Mouse (Mus musculus): ENCODE measurements at regions not wholly inside any gene's neighbourhood (a gene's known extent, or its start where the extent isn't known, plus 50 kb on each side); places are given as distances from the start of the nearest gene placed in this dataset.
"Not testable (repeated sequence)": the region's sequence is repeated elsewhere in the genome, so short reads cannot be mapped to it uniquely, and the experiment has no call there.

GRCm38 (mm10) chr11:12913401-12913800 is 448.6 kb upstream of the Cobl start:
- H3K4me1 ChIP-seq (replicated peaks); H3K27me3 ChIP-seq; ATAC-seq (ENCODE audit: low read depth); H3K36me3 ChIP-seq; H3K9me3 ChIP-seq; H3K4me3 ChIP-seq; H3K4me2 ChIP-seq; H3K27ac ChIP-seq (replicated peaks); H3K9ac ChIP-seq: not testable (repeated sequence)
- 36% methylated on average over 6 of the region's 6 CpGs for WGBS

GRCm38 (mm10) chr11:12873712-12874111 is 409.0 kb upstream of the Cobl start:
- H3K9ac ChIP-seq, result no peak overlapping the region

DNA sequence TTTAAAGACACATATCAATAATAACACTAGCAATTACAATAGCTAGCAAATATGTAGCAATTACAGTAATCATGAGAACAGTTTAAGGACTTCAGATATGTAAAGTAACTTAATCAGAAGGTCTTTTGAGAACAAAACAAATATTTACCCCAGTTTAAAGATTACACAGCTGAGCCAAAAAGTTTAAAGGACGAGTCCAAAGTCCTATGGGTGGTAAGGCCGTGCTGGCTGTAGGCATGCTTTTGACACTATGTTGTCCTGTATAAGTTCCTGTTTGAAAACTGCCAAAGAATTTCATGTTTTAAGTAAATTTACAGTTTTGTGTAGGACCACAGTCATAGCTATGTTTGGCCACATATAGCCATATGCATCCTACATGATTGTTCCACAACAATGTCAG is 408.0 kb upstream of the Cobl start:
- Histone ChIP-seq H3K27ac (replicated peaks) (no peak overlapping the region), H3K36me3 (no peaks in the 10 kb centered on the region), H3K4me2 (no peak overlapping the region), H3K9ac (no peak overlapping the region), H3K9me3 (no peaks in the 10 kb centered on the region), H3K4me3 (no peak overlapping the region), H3K27me3 (no peaks in the 10 kb centered on the region), H3K4me1 (replicated peaks) (no peaks in the 10 kb centered on the region)
- no peak for ATAC-seq (ENCODE audit: low read depth)
- 76% methylated on average over 2 of the region's 2 CpGs for WGBS

More at GRCm38 (mm10) chr11:12873712-12874111, 409.0 kb upstream of the Cobl start:
- Histone ChIP-seq H3K9me3 (no peaks in the 10 kb centered on the region), H3K4me2 (no peak overlapping the region), H3K27ac (replicated peaks) (no peak overlapping the region), H3K27me3 (no peaks in the 10 kb centered on the region), H3K36me3 (no peaks in the 10 kb centered on the region), H3K4me3 (no peak overlapping the region), H3K4me1 (replicated peaks) (no peaks in the 10 kb centered on the region)
- 78% methylated on average over 1 of the region's 1 CpGs for WGBS
- no peak for ATAC-seq (ENCODE audit: low read depth)

DNA sequence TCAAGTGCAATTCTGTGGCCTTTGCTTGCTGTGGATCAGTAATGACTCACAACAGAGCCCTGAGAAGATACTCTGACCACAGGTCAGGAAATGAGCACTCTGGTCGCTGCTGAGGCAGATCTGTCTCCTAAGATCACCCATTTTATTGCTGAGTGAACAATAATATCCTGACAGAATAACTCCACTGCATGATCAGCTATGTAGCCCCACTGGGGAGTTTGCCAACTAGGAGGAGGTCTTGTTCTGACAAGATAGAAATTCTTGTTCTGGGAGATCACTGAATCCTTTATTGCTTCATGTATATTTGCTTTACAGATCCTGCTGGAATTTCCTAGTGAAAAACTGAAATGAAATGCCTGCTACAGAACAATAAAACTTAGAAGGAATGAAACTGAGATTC is 407.6 kb upstream of the Cobl start:
- Histone ChIP-seq H3K4me2 (no peak overlapping the region), H3K4me1 (replicated peaks) (no peaks in the 10 kb centered on the region), H3K9me3 (no peaks in the 10 kb centered on the region), H3K4me3 (no peak overlapping the region), H3K27ac (replicated peaks) (no peak overlapping the region), H3K36me3 (no peaks in the 10 kb centered on the region), H3K27me3 (no peaks in the 10 kb centered on the region), H3K9ac (no peak overlapping the region)
- ATAC-seq (ENCODE audit: low read depth), result no peak
- 42% methylated on average over 1 of the region's 1 CpGs for WGBS

DNA sequence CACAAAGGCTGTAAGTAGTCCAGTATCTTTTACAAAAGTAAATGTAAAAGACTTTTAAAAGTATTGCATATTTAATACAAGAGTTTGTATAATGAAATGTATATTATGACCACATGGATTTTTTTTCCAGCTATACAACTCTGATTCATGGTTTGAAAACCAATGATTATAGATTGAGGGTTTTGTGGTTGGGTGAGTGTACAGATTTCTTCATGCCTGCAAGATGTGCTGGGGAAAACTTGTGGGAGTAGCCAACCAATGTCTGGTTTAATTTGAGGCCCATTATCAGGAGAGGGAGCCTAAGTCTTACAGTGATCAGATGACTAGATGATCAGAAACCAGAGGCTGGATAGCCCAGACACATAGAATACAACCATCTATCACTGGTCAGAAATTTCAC is 402.8 kb upstream of the Cobl start:
- Histone ChIP-seq H3K36me3 (no peaks in the 10 kb centered on the region), H3K27me3 (no peaks in the 10 kb centered on the region), H3K9me3 (no peaks in the 10 kb centered on the region), H3K4me3 (no peak overlapping the region), H3K4me2 (no peak overlapping the region), H3K9ac (no peak overlapping the region), H3K27ac (replicated peaks) (no peak overlapping the region), H3K4me1 (replicated peaks) (no peaks in the 10 kb centered on the region)
- no peak for ATAC-seq (ENCODE audit: low read depth)

DNA sequence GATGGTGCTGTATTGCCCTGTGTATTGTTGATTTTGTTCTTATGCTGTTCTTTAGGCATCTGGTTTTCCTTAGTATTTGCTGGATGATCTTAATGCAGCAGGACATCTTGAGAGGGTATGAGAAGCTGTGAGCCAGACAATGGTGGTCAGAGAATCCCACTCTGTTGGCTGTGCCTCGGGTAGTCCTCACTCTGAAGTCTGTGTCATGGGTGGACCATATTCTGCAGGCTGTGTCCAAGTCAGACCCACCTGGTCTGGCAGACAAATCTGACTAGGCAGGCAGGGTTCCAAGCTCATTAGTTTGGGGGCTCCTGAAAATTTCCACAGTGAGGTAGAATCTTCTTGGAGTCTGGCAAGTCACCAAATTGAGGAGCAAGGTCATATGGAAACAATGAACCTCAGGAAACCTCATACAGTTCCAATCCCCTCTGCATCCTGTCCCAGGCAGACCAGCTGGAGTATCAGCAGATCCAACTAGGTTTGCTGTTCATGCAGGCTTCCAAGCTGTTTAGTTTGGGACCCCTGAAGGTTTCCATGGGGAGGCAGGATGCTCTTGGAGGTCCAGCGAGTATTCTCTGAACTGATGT is 400.4 kb upstream of the Cobl start:
- Histone ChIP-seq H3K9me3 (no peaks in the 10 kb centered on the region), H3K36me3 (no peaks in the 10 kb centered on the region), H3K4me3 (no peak overlapping the region), H3K4me2 (no peak overlapping the region), H3K4me1 (replicated peaks) (no peaks in the 10 kb centered on the region), H3K9ac (no peak overlapping the region), H3K27ac (replicated peaks) (no peak overlapping the region), H3K27me3 (no peaks in the 10 kb centered on the region)
- 81% methylated on average over 2 of the region's 2 CpGs for WGBS
- no peak for ATAC-seq (ENCODE audit: low read depth)

- Histone ChIP-seq H3K4me2 (no peak overlapping the region), H3K4me3 (no peak overlapping the region), H3K9me3 (no peaks in the 10 kb centered on the region), H3K27ac (replicated peaks) (no peak overlapping the region), H3K27me3 (no peaks in the 10 kb centered on the region), H3K36me3 (no peaks in the 10 kb centered on the region), H3K4me1 (replicated peaks) (no peaks in the 10 kb centered on the region), H3K9ac (no peak overlapping the region)
- 83% methylated on average over 1 of the region's 1 CpGs for WGBS
- no peak for ATAC-seq (ENCODE audit: low read depth)
Measured at GRCm38 (mm10) chr11:12859344-12859930, 394.7 kb upstream of the Cobl start.

GRCm38 (mm10) chr11:12858274-12858884 is 393.6 kb upstream of the Cobl start:
- Histone ChIP-seq H3K27me3 (no peaks in the 10 kb centered on the region), H3K4me1 (replicated peaks) (no peaks in the 10 kb centered on the region), H3K9me3 (no peaks in the 10 kb centered on the region), H3K9ac (no peak overlapping the region), H3K4me3 (no peak overlapping the region), H3K4me2 (no peak overlapping the region), H3K27ac (replicated peaks) (no peak overlapping the region), H3K36me3 (no peaks in the 10 kb centered on the region)
- 90% methylated on average over 2 of the region's 2 CpGs for WGBS
- no peak for ATAC-seq (ENCODE audit: low read depth)

DNA sequence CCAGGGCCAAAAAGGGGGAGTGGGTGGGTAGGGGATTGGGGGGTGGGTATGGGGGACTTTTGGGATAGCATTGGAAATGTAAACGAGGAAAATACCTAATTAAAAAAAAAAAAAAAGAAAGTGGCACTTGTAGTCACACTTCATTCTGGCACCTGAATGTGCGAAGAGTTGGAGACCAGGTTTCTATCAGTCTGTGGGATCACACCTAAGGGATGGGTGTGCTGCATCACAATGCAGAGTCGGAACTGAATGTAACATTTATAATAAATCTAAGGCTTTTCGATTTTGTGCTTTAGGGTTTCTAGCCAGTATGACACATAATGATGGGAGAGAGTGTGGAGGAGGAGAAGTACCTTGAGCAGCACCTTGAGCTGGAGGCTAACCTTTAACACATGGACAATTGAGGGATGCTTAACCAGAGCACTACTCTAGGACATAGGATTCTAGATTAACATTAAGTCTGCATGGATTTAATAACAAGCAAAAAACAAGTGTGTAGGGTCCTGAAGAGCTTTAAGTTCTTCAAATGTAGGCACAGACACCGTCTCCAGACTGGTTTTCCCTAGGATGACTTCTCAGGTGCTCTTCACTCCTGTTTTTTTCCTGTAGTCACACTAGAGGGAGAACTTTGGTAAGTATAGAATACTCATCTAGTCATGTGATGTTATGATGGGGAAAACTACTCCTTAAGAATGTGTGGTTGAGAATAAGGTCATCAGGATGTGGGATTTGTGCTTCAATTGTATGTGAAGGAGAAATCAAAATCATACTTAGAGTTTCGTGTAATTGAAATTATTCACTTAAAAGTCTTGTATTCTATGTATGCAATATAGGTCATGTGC is 392.8 kb upstream of the Cobl start:
- 82% methylated on average over 6 of the region's 6 CpGs for WGBS
- no peaks in the 10 kb centered on the region for H3K9me3 ChIP-seq
- H3K4me3 ChIP-seq, result no peak overlapping the region
- no peak overlapping the region for H3K9ac ChIP-seq
- no peaks in the 10 kb centered on the region for H3K27me3 ChIP-seq
- H3K27ac ChIP-seq (replicated peaks), result no peak overlapping the region
- no peak overlapping the region for H3K4me2 ChIP-seq
- H3K4me1 ChIP-seq (replicated peaks), result no peaks in the 10 kb centered on the region
- no peak for ATAC-seq (ENCODE audit: low read depth)
- no peaks in the 10 kb centered on the region for H3K36me3 ChIP-seq

GRCm38 (mm10) chr11:12847793-12848192 is 383.0 kb upstream of the Cobl start:
- ATAC-seq (ENCODE audit: low read depth), result no peak
- no peaks in the 10 kb centered on the region for H3K27me3 ChIP-seq
- H3K9me3 ChIP-seq, result no peaks in the 10 kb centered on the region
- no peak overlapping the region for H3K4me3 ChIP-seq
- H3K4me2 ChIP-seq, result no peak overlapping the region
- H3K27ac ChIP-seq (replicated peaks), result no peak overlapping the region
- H3K4me1 ChIP-seq (replicated peaks), result no peaks in the 10 kb centered on the region
- H3K36me3 ChIP-seq, result no peaks in the 10 kb centered on the region
- H3K9ac ChIP-seq, result no peak overlapping the region

GRCm38 (mm10) chr11:12843631-12844423 is 379.1 kb upstream of the Cobl start:
- no peak overlapping the region for H3K4me2 ChIP-seq
- no peaks in the 10 kb centered on the region for H3K4me1 ChIP-seq (replicated peaks)
- H3K27me3 ChIP-seq, result no peaks in the 10 kb centered on the region
- ATAC-seq (ENCODE audit: low read depth), result no peak
- H3K9me3 ChIP-seq, result no peaks in the 10 kb centered on the region
- H3K9ac ChIP-seq, result no peak overlapping the region
- no peak overlapping the region for H3K4me3 ChIP-seq
- H3K36me3 ChIP-seq, result no peaks in the 10 kb centered on the region
- no peak overlapping the region for H3K27ac ChIP-seq (replicated peaks)

- 87% methylated on average over 2 of the region's 2 CpGs for WGBS
- H3K27ac ChIP-seq (replicated peaks), result no peak overlapping the region
- H3K9me3 ChIP-seq, result no peaks in the 10 kb centered on the region
- no peak overlapping the region for H3K9ac ChIP-seq
- H3K36me3 ChIP-seq, result no peaks in the 10 kb centered on the region
- no peak for ATAC-seq (ENCODE audit: low read depth)
- no peak overlapping the region for H3K4me3 ChIP-seq
- H3K4me2 ChIP-seq, result no peak overlapping the region
- no peaks in the 10 kb centered on the region for H3K4me1 ChIP-seq (replicated peaks)
- H3K27me3 ChIP-seq, result no peaks in the 10 kb centered on the region
Measured at GRCm38 (mm10) chr11:12841393-12841792, 376.6 kb upstream of the Cobl start.

Data from neural tube, embryonic 13.5 days (tissue).